Mouse (Mus musculus): ENCODE measurements at regions not wholly inside any gene's neighbourhood (a gene's known extent, or its start where the extent isn't known, plus 50 kb on each side); places are given as distances from the start of the nearest gene placed in this dataset.

GRCm38 (mm10) chr5:101518791-101519547, 145.8 kb downstream of the Nkx6-1 start:
- no peak for DNase-seq
- no peak overlapping the region for H3K4me3 ChIP-seq (replicated peaks; ENCODE audit: extremely low read depth, low read depth, low read length)
- 49% methylated on average over 14 of the region's 14 CpGs for WGBS
- H3K4me1 ChIP-seq (ENCODE audit: control insufficient read depth, insufficient read depth, low read length): no peaks in the 10 kb centered on the region
- TF ChIP-seq CTCF (IDR thresholded peaks at IDR 0.05; ENCODE audit: insufficient read depth, low read length): no peak

GRCm38 (mm10) chr5:101497698-101498048, 167.1 kb downstream of the Nkx6-1 start:
- DNase-seq: no peak
- TF ChIP-seq POLR2A (IDR thresholded peaks at IDR 0.05; ENCODE audit: borderline replicate concordance, extremely low read depth, low read depth, low read length) (no peak), CTCF (IDR thresholded peaks at IDR 0.05; ENCODE audit: insufficient read depth, low read length) (no peak)
- H3K4me3 ChIP-seq (replicated peaks; ENCODE audit: extremely low read depth, low read depth, low read length): no peak overlapping the region
- WGBS: 93% methylated on average over 14 of the region's 14 CpGs
- H3K4me1 ChIP-seq (ENCODE audit: control insufficient read depth, insufficient read depth, low read length): no peaks in the 10 kb centered on the region

- WGBS: 50% methylated on average over 16 of the region's 16 CpGs
Observed at GRCm38 (mm10) chr5:101496924-101497697, 167.7 kb downstream of the Nkx6-1 start.

GRCm38 (mm10) chr5:101496161-101496560, 168.6 kb downstream of the Nkx6-1 start:
- 90% methylated on average over 9 of the region's 9 CpGs for WGBS
- DNase-seq: no peak
- H3K4me1 ChIP-seq (ENCODE audit: control insufficient read depth, insufficient read depth, low read length): no peaks in the 10 kb centered on the region
- TF ChIP-seq CTCF (IDR thresholded peaks at IDR 0.05; ENCODE audit: insufficient read depth, low read length): no peak
- no peak for TF ChIP-seq POLR2A (IDR thresholded peaks at IDR 0.05; ENCODE audit: borderline replicate concordance, extremely low read depth, low read depth, low read length)
- H3K4me3 ChIP-seq (replicated peaks; ENCODE audit: extremely low read depth, low read depth, low read length): no peak overlapping the region

More at GRCm38 (mm10) chr5:101496924-101497697, 167.7 kb downstream of the Nkx6-1 start:
- no peak for DNase-seq
- TF ChIP-seq CTCF (IDR thresholded peaks at IDR 0.05; ENCODE audit: insufficient read depth, low read length) (no peak), POLR2A (IDR thresholded peaks at IDR 0.05; ENCODE audit: borderline replicate concordance, extremely low read depth, low read depth, low read length) (no peak)
- H3K4me3 ChIP-seq (replicated peaks; ENCODE audit: extremely low read depth, low read depth, low read length): no peak overlapping the region
- no peaks in the 10 kb centered on the region for H3K4me1 ChIP-seq (ENCODE audit: control insufficient read depth, insufficient read depth, low read length)

- TF ChIP-seq POLR2A (IDR thresholded peaks at IDR 0.05; ENCODE audit: borderline replicate concordance, extremely low read depth, low read depth, low read length) (no peak), CTCF (IDR thresholded peaks at IDR 0.05; ENCODE audit: insufficient read depth, low read length) (no peak)
- H3K4me1 ChIP-seq (ENCODE audit: control insufficient read depth, insufficient read depth, low read length): no peaks in the 10 kb centered on the region
- WGBS: 31% methylated on average over 10 of the region's 10 CpGs
- no peak overlapping the region for H3K4me3 ChIP-seq (replicated peaks; ENCODE audit: extremely low read depth, low read depth, low read length)
- DNase-seq: no peak
Observed at GRCm38 (mm10) chr5:101445792-101446191, 219.0 kb downstream of the Nkx6-1 start.

GRCm38 (mm10) chr5:101441782-101442181, 223.0 kb downstream of the Nkx6-1 start:
- no peak for DNase-seq
- no peak for TF ChIP-seq POLR2A (IDR thresholded peaks at IDR 0.05; ENCODE audit: borderline replicate concordance, extremely low read depth, low read depth, low read length)
- no peak for TF ChIP-seq CTCF (IDR thresholded peaks at IDR 0.05; ENCODE audit: insufficient read depth, low read length)
- Histone ChIP-seq H3K4me1 (ENCODE audit: control insufficient read depth, insufficient read depth, low read length) (no peaks in the 10 kb centered on the region; the same call in 1 of the 2 replicates), H3K4me3 (replicated peaks; ENCODE audit: extremely low read depth, low read depth, low read length) (no peak overlapping the region)
- 58% methylated on average over 1 of the region's 1 CpGs for WGBS

- H3K4me3 ChIP-seq (replicated peaks; ENCODE audit: extremely low read depth, low read depth, low read length): no peak overlapping the region
- WGBS: 50% methylated on average over 14 of the region's 14 CpGs
- no peak for TF ChIP-seq CTCF (IDR thresholded peaks at IDR 0.05; ENCODE audit: insufficient read depth, low read length)
- TF ChIP-seq POLR2A (IDR thresholded peaks at IDR 0.05; ENCODE audit: borderline replicate concordance, extremely low read depth, low read depth, low read length): no peak
- no peaks in the 10 kb centered on the region; the same call in 1 of the 2 replicates for H3K4me1 ChIP-seq (ENCODE audit: control insufficient read depth, insufficient read depth, low read length)
- DNase-seq: no peak
Observed at GRCm38 (mm10) chr5:101437666-101438299, 227.0 kb downstream of the Nkx6-1 start.

- no peak for DNase-seq
- no peak overlapping the region for H3K4me3 ChIP-seq (replicated peaks; ENCODE audit: extremely low read depth, low read depth, low read length)
- TF ChIP-seq POLR2A (IDR thresholded peaks at IDR 0.05; ENCODE audit: borderline replicate concordance, extremely low read depth, low read depth, low read length): no peak
- TF ChIP-seq CTCF (IDR thresholded peaks at IDR 0.05; ENCODE audit: insufficient read depth, low read length): no peak
- WGBS: 32% methylated on average over 13 of the region's 13 CpGs
- no peaks in the 10 kb centered on the region; the same call in 1 of the 2 replicates for H3K4me1 ChIP-seq (ENCODE audit: control insufficient read depth, insufficient read depth, low read length)
Observed at GRCm38 (mm10) chr5:101426067-101426771, 238.6 kb downstream of the Nkx6-1 start.

- no peak for TF ChIP-seq POLR2A (IDR thresholded peaks at IDR 0.05; ENCODE audit: borderline replicate concordance, extremely low read depth, low read depth, low read length)
- no peak for TF ChIP-seq CTCF (IDR thresholded peaks at IDR 0.05; ENCODE audit: insufficient read depth, low read length)
- no peak for DNase-seq
- Histone ChIP-seq H3K4me1 (ENCODE audit: control insufficient read depth, insufficient read depth, low read length) (no peaks in the 10 kb centered on the region), H3K4me3 (replicated peaks; ENCODE audit: extremely low read depth, low read depth, low read length) (no peak overlapping the region)
- 39% methylated on average over 5 of the region's 5 CpGs for WGBS
Observed at GRCm38 (mm10) chr5:101384316-101384715, 280.5 kb downstream of the Nkx6-1 start.
